Mouse (Mus musculus) stomach, embryonic 15.5 days (tissue): ENCODE measurements around the gene Gm10663. TPM values are rescaled to one million over a fixed set of nuclear protein-coding genes. Genes with fewer than 3 reads are reported as not detected.

Experiments used
- ATAC-seq: fragments of 200-750 bp; cut with Nextera tagmentation; 2 replicates; pipeline ENCODE4 v1.8.0; 2017; ENCODE audit warnings: low read depth, moderate number of reproducible peaks, moderate TSS enrichment; ENCODE audit not compliant: insufficient read depth, low FRiP score
- H3K27ac ChIP-seq: fragments of 300-500 bp; sonication (generic); 2 replicates; pipeline ENCODE4 v1.5.1; 2015; ENCODE audit warnings: mild to moderate bottlenecking, inconsistent platforms
- H3K27me3 ChIP-seq: fragments of 300-500 bp; sonication (generic); replicated peaks from 2 replicates; pipeline ENCODE4 v1.6.1; 2015; ENCODE audit warnings: inconsistent platforms
- H3K36me3 ChIP-seq: fragments of 300-500 bp; sonication (generic); 2 replicates; pipeline ENCODE4 v1.6.1; 2015; ENCODE audit warnings: inconsistent platforms
- H3K4me1 ChIP-seq: fragments of 300-500 bp; sonication (generic); 2 replicates; pipeline ENCODE4 v1.6.1; 2015; ENCODE audit warnings: inconsistent platforms
- H3K4me2 ChIP-seq: fragments of 300-500 bp; sonication (generic); 2 replicates; pipeline ENCODE4 v1.6.1; 2015; ENCODE audit warnings: mild to moderate bottlenecking, inconsistent platforms
- H3K4me3 ChIP-seq: fragments of 300-500 bp; sonication (generic); replicated peaks from 2 replicates; pipeline ENCODE4 v1.5.1; 2015; ENCODE audit warnings: inconsistent platforms
- H3K9ac ChIP-seq: fragments of 300-500 bp; sonication (generic); 2 replicates; pipeline ENCODE4 v1.6.1; 2015; ENCODE audit warnings: inconsistent platforms
- H3K9me3 ChIP-seq: fragments of 300-500 bp; sonication (generic); 2 replicates; pipeline ENCODE4 v1.6.1; 2016; ENCODE audit warnings: inconsistent platforms
- WGBS: fragments of 180-500 bp; shearing (Covaris S2); methylation state at CpG from one replicate; pipeline ENCODE4 v1.1.7; 2015; 5-methylcytosine and 5-hydroxymethylcytosine counted together
- polyA plus RNA-seq: library from polyadenylated mRNA; unstranded; fragments of >200 nt; fragmentation: Nextera tagmentation; extraction: Ambion mirVana; gene quantifications from 2 replicates; pipeline ENCODE4 v1.2.1, GENCODE M21; 2015

Gene Gm10663
- polyA plus RNA-seq, 1 experiment from 2014 or later = not detected

DNA sequence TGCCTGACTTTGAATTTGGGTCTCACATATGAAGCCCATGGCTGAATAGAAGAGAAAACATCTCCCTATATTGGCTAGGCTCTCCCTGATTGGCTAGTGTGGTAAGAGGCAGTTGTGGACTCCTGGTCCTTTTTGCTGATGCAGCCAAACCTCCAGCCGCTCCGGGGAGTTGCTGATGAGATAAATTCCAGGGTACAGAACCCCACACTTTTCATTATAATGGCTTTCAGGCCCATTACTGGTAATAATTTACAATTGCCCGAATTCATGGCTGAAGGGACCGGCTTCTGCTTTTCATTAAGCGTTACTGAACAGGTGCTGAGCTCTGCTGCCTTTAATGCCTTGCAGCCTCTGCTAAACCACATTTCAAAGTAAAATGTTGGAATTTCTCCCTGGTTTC, 20.9 kb upstream of the Gm10663 start:
- Histone ChIP-seq H3K27ac (no peak overlapping the region), H3K4me1 (no peaks in the 10 kb centered on the region), H3K4me2 (no peak overlapping the region), H3K36me3 (no peaks in the 10 kb centered on the region), H3K27me3 (no peaks in the 10 kb centered on the region), H3K9ac (no peak overlapping the region), H3K4me3 (no peak overlapping the region), H3K9me3 (no peaks in the 10 kb centered on the region)
- 46% methylated on average over 5 of the region's 5 CpGs for WGBS
- ATAC-seq = no peak

DNA sequence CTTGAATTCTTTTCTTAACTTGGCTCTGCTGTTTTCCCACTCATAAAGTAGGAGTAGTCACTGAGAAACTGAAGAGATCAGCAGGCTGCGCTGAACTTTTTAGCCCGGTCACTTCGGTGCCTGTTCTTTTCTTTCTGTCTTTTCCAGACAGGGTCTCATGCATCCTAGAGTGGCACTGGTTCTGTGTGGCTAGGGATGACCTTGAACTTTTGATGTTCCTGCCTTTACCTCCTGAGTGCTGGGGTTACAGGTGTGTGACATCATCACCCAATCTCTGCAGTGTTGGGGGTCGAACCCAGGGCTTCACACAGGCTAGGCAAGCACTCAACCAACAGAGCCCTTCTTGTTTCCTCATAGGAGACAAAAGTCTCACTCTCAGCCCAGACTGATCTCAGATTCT, 18.1 kb upstream of the Gm10663 start:
- Histone ChIP-seq H3K27ac (no peak overlapping the region), H3K9ac (no peak overlapping the region), H3K36me3 (no peaks in the 10 kb centered on the region), H3K4me2 (no peak overlapping the region), H3K27me3 (no peaks in the 10 kb centered on the region), H3K4me1 (no peaks in the 10 kb centered on the region), H3K9me3 (no peaks in the 10 kb centered on the region), H3K4me3 (no peak overlapping the region)
- WGBS = 92% methylated on average over 4 of the region's 4 CpGs
- no peak for ATAC-seq

DNA sequence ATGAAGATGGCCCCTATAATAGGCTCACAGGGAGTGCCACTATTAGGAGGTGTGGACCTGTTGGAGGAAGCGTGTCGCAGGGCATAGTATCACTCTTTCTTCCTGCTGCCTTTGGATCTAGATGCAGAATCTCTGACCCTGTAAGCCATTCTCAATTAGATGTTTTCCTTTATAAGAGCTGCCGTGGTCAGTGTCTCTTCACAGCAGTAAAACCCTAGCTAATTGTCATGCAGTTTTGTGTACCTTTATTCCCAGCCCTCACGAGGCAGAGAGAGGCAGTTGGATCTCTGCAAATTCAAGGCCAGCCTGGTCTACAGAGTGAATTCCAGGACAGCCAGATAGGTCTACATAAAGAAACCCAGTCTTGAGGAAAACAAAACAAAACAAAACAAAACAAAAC, 12.6 kb upstream of the Gm10663 start:
- H3K27ac ChIP-seq = no peak overlapping the region
- WGBS = 80% methylated on average over 4 of the region's 4 CpGs
- no peak overlapping the region for H3K9ac ChIP-seq
- no peak overlapping the region for H3K4me2 ChIP-seq
- no peaks in the 10 kb centered on the region for H3K27me3 ChIP-seq
- H3K4me1 ChIP-seq = no peaks in the 10 kb centered on the region
- no peaks in the 10 kb centered on the region for H3K36me3 ChIP-seq
- no peaks in the 10 kb centered on the region for H3K9me3 ChIP-seq
- no peak overlapping the region for H3K4me3 ChIP-seq
- ATAC-seq = no peak

- WGBS = 62% methylated on average over 2 of the region's 2 CpGs
- Histone ChIP-seq H3K9ac (no peak overlapping the region), H3K4me2 (no peak overlapping the region), H3K27me3 (no peaks in the 10 kb centered on the region), H3K36me3 (no peaks in the 10 kb centered on the region), H3K4me1 (no peaks in the 10 kb centered on the region), H3K4me3 (no peak overlapping the region), H3K9me3 (no peaks in the 10 kb centered on the region), H3K27ac (no peak overlapping the region)
- no peak for ATAC-seq
These were observed 10.8 kb upstream of the Gm10663 start for GRCm38 (mm10) chr8:65064071-65064470.

- WGBS = 93% methylated on average over 3 of the region's 3 CpGs
- Histone ChIP-seq H3K36me3 (no peaks in the 10 kb centered on the region), H3K9me3 (no peaks in the 10 kb centered on the region), H3K4me3 (no peak overlapping the region), H3K4me2 (no peak overlapping the region), H3K27ac (no peak overlapping the region), H3K27me3 (no peaks in the 10 kb centered on the region), H3K9ac (no peak overlapping the region), H3K4me1 (no peaks in the 10 kb centered on the region)
- ATAC-seq = no peak
These were observed 9.2 kb upstream of the Gm10663 start for GRCm38 (mm10) chr8:65065622-65066021.

GRCm38 (mm10) chr8:65067031-65067430, 7.8 kb upstream of the Gm10663 start:
- H3K4me1 ChIP-seq = no peaks in the 10 kb centered on the region
- WGBS = 94% methylated on average over 4 of the region's 4 CpGs
- H3K27me3 ChIP-seq = no peaks in the 10 kb centered on the region
- H3K9me3 ChIP-seq = no peaks in the 10 kb centered on the region
- no peak overlapping the region for H3K4me2 ChIP-seq
- no peak for ATAC-seq
- H3K36me3 ChIP-seq = no peaks in the 10 kb centered on the region
- H3K27ac ChIP-seq = no peak overlapping the region
- no peak overlapping the region for H3K4me3 ChIP-seq
- no peak overlapping the region for H3K9ac ChIP-seq

- Histone ChIP-seq H3K27me3 (no peaks in the 10 kb centered on the region), H3K4me3 (no peak overlapping the region), H3K4me2 (no peak overlapping the region), H3K9ac (no peak overlapping the region), H3K27ac (no peak overlapping the region), H3K9me3 (no peaks in the 10 kb centered on the region), H3K36me3 (no peaks in the 10 kb centered on the region), H3K4me1 (no peaks in the 10 kb centered on the region)
- 44% methylated on average over 10 of the region's 10 CpGs for WGBS
- ATAC-seq = no peak
These were observed 7.0 kb upstream of the Gm10663 start for GRCm38 (mm10) chr8:65067694-65068472.

DNA sequence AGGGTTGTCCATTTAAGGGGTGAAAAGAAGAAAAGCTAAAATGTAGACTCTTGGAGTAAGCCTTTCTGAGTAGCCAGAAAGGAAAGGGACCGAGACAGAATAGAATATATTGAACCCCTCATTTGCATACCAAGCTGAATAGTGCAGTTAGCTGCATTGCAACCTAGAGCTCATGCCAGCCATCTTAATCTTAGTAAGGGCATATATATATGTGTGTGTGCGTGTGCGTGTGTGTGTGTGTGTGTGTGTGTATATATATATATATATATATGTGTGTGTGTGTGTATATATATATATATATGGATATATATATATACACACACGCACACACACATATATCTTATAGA, 6.4 kb upstream of the Gm10663 start:
- Histone ChIP-seq H3K27me3 (no peaks in the 10 kb centered on the region), H3K9me3 (no peaks in the 10 kb centered on the region), H3K36me3 (no peaks in the 10 kb centered on the region), H3K4me2 (no peak overlapping the region), H3K9ac (no peak overlapping the region), H3K4me1 (no peaks in the 10 kb centered on the region), H3K27ac (no peak overlapping the region), H3K4me3 (no peak overlapping the region)
- 82% methylated on average over 4 of the region's 4 CpGs for WGBS
- no peak for ATAC-seq

DNA sequence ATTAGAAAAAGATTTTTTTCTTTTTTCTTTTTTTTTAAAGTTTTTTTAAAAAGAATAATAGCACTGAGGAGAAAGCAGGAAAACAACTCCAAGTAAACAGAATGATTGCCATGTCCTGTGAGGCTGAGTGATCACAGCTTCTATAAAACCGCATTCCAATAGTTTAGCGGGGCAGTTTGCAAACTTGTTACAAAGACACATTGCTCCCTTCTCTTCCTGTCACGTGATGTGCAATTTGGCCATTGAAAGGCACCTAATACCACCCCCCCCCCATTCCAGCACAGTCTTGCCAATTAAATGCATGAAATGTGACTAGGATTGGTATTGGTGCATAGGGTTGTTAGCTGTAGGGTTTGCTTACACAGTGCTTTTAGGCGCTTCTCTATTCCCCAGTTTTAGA, 3.8 kb upstream of the Gm10663 start:
- H3K4me1 ChIP-seq = no peaks in the 10 kb centered on the region
- ATAC-seq = no peak
- H3K27me3 ChIP-seq = no peaks in the 10 kb centered on the region
- H3K36me3 ChIP-seq = no peaks in the 10 kb centered on the region
- no peak overlapping the region for H3K4me3 ChIP-seq
- no peak overlapping the region for H3K27ac ChIP-seq
- 58% methylated on average over 4 of the region's 4 CpGs for WGBS
- H3K4me2 ChIP-seq = no peak overlapping the region
- H3K9me3 ChIP-seq = no peaks in the 10 kb centered on the region
- no peak overlapping the region for H3K9ac ChIP-seq

DNA sequence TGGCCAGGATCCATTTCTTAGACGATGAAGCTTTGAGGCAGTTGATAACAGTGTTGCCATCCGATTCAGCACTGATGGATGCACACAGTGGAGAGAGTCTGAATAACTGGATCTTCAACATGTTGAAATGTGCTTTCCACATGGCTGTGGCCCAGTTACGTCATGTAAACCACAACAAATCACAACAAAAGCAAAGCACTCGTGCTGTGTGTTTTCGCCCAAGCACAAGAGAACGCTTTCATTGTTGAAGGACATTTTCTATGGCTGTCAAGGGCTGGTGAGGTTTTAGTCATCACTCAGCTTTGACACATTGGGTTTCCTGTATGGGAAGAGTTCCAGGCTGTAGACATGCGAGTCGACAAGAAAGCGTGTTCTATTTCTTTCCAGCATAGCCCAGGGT, 5.9 kb downstream of the Gm10663 start:
- no peaks in the 10 kb centered on the region for H3K36me3 ChIP-seq
- no peaks in the 10 kb centered on the region for H3K27me3 ChIP-seq
- no peak overlapping the region for H3K4me3 ChIP-seq
- H3K4me2 ChIP-seq = no peak overlapping the region
- no peak overlapping the region for H3K27ac ChIP-seq
- no peak overlapping the region for H3K9ac ChIP-seq
- no peaks in the 10 kb centered on the region for H3K4me1 ChIP-seq
- WGBS = 70% methylated on average over 9 of the region's 9 CpGs
- no peak for ATAC-seq
- no peaks in the 10 kb centered on the region for H3K9me3 ChIP-seq

GRCm38 (mm10) chr8:65085680-65086079, 10.8 kb downstream of the Gm10663 start:
- H3K4me3 ChIP-seq = no peak overlapping the region
- WGBS = 74% methylated on average over 2 of the region's 2 CpGs
- no peaks in the 10 kb centered on the region for H3K36me3 ChIP-seq

DNA sequence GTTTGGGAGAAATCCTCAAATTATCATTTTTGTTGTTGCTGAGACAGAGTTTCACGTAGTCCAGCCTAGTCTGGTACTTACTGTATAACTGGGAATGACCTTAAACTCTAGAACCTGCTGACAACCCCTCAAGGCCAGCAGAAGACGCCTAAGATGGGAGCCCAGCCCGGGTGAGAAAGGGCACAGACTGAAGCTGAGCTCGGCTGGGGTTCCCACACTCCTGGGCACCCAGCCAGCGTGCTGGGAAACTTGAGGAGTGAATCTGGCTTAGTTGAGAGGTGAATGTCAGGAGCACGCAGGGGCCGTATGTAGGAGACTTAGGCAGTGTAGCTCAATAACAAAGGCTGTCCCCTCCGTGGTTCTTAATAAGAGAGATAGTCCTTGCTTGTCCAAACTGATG, 12.9 kb downstream of the Gm10663 start:
- H3K36me3 ChIP-seq = no peaks in the 10 kb centered on the region
- no peak overlapping the region for H3K9ac ChIP-seq
- H3K4me3 ChIP-seq = no peak overlapping the region
- 67% methylated on average over 8 of the region's 8 CpGs for WGBS
- H3K27me3 ChIP-seq = no peaks in the 10 kb centered on the region
- no peaks in the 10 kb centered on the region for H3K9me3 ChIP-seq
- no peak overlapping the region for H3K4me2 ChIP-seq
- no peaks in the 10 kb centered on the region for H3K4me1 ChIP-seq
- H3K27ac ChIP-seq = no peak overlapping the region
- ATAC-seq = no peak

More at GRCm38 (mm10) chr8:65085680-65086079, 10.8 kb downstream of the Gm10663 start:
- ATAC-seq = no peak
- no peaks in the 10 kb centered on the region for H3K9me3 ChIP-seq
- H3K9ac ChIP-seq = no peak overlapping the region
- H3K4me1 ChIP-seq = no peaks in the 10 kb centered on the region
- H3K4me2 ChIP-seq = no peak overlapping the region
- H3K27me3 ChIP-seq = no peaks in the 10 kb centered on the region
- H3K27ac ChIP-seq = no peak overlapping the region

DNA sequence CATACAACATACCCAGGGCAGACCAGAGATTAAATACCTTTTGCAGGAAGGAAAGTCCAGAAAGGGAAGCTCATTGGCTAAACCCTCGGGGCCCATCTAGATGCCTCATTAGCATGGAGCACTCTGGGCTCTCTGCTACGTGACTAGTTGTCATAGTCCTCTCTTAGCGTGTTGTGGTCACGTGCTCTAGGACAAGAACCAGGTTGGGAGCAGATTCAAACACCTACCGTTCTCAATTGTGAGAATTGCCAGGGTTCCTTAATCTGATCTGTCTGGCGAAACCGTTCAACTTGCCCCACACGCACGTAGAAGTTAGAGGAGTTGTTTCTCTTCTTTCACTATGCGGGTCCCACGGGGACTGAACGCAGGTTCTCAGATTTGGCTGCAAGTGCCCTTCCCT, 13.3 kb downstream of the Gm10663 start:
- 90% methylated on average over 12 of the region's 12 CpGs for WGBS
- no peak for ATAC-seq

More for the DNA sequence above, 13.3 kb downstream of the Gm10663 start:
- Histone ChIP-seq H3K4me1 (no peaks in the 10 kb centered on the region), H3K27ac (no peak overlapping the region), H3K36me3 (no peaks in the 10 kb centered on the region), H3K4me2 (no peak overlapping the region), H3K4me3 (no peak overlapping the region), H3K27me3 (no peaks in the 10 kb centered on the region), H3K9me3 (no peaks in the 10 kb centered on the region), H3K9ac (no peak overlapping the region)
